Mouse (Mus musculus) neural tube, embryonic 15.5 days (tissue): Measurements from ENCODE around the gene Exosc2. TPM values are rescaled to one million over a fixed set of nuclear protein-coding genes. Genes with fewer than 3 reads are reported as not detected.

Experiments
- ATAC-seq: fragments of 200-750 bp; cut with Nextera tagmentation; 2 replicates; pipeline ENCODE4 v1.8.0; 2017; ENCODE audit warnings: mild to moderate bottlenecking, moderate TSS enrichment, moderate library complexity; ENCODE audit not compliant: low FRiP score
- H3K27ac ChIP-seq: fragments of 300-500 bp; sonication (generic); replicated peaks from 2 replicates; pipeline ENCODE4 v1.5.1; 2015; ENCODE audit warnings: mild to moderate bottlenecking, inconsistent platforms
- H3K27me3 ChIP-seq: fragments of 300-500 bp; sonication (generic); replicated peaks from 2 replicates; pipeline ENCODE4 v1.6.1; 2015; ENCODE audit warnings: inconsistent platforms
- H3K36me3 ChIP-seq: fragments of 300-500 bp; sonication (generic); 2 replicates; pipeline ENCODE4 v1.6.1; 2015; ENCODE audit warnings: inconsistent platforms
- H3K4me1 ChIP-seq: fragments of 300-500 bp; sonication (generic); 2 replicates; pipeline ENCODE4 v1.6.1; 2015; ENCODE audit warnings: inconsistent platforms
- H3K4me2 ChIP-seq: fragments of 300-500 bp; sonication (generic); 2 replicates; pipeline ENCODE4 v1.6.1; 2015; ENCODE audit warnings: inconsistent platforms, mild to moderate bottlenecking, moderate library complexity
- H3K4me3 ChIP-seq: fragments of 300-500 bp; sonication (generic); replicated peaks from 2 replicates; pipeline ENCODE4 v1.5.1; 2015; ENCODE audit warnings: mild to moderate bottlenecking, inconsistent platforms
- H3K9ac ChIP-seq: fragments of 300-500 bp; sonication (generic); replicated peaks from 2 replicates; pipeline ENCODE4 v1.6.1; 2015; ENCODE audit warnings: mild to moderate bottlenecking, inconsistent platforms
- H3K9me3 ChIP-seq: fragments of 300-500 bp; sonication (generic); replicated peaks from 2 replicates; pipeline ENCODE4 v1.6.1; 2016; ENCODE audit warnings: inconsistent platforms
- WGBS: fragments of 180-500 bp; shearing (Covaris S2); methylation state at CpG from one replicate; pipeline ENCODE4 v1.1.7; 2015; ENCODE audit warnings: mixed read lengths; 5-methylcytosine and 5-hydroxymethylcytosine counted together
- polyA plus RNA-seq: library from polyadenylated mRNA; unstranded; fragments of >200 nt; fragmentation: Nextera tagmentation; extraction: Ambion mirVana; gene quantifications from 2 replicates; pipeline ENCODE4 v1.2.1, GENCODE M21; 2015

Exosc2 gene
- polyA plus RNA-seq, 1 experiment from 2014 or later, result 40.3 TPM

- no peak overlapping the region for H3K9ac ChIP-seq
- no peak overlapping the region for H3K27ac ChIP-seq
These were observed 29.7 kb upstream of the Exosc2 start for GRCm38 (mm10) chr2:31640609-31641507.

GRCm38 (mm10) chr2:31641508-31641830, 29.0 kb upstream of the Exosc2 start:
- peaks cover 48% of the 10 kb centered on the region for H3K4me1 ChIP-seq
- 1% methylated on average over 11 of the region's 11 CpGs for WGBS
- peak overlapping the region; percentile 38; the same call in 1 of the 2 replicates for H3K4me2 ChIP-seq
- no peak overlapping the region for H3K9ac ChIP-seq
- H3K9me3 ChIP-seq, result no peaks in the 10 kb centered on the region
- 0 out of 2 replicates have a peak overlapping the region, but pooled peaks have one; percentile 18 for H3K4me3 ChIP-seq
- H3K27ac ChIP-seq, result no peak overlapping the region
- ATAC-seq, result no peak
- no peaks in the 10 kb centered on the region for H3K36me3 ChIP-seq
- H3K27me3 ChIP-seq, result peaks cover 94% of the 10 kb centered on the region

More at GRCm38 (mm10) chr2:31640609-31641507, 29.7 kb upstream of the Exosc2 start:
- under 1% methylated on average over 48 of the region's 48 CpGs for WGBS
- Histone ChIP-seq H3K4me3 (peak overlapping the region; percentile 26), H3K4me1 (peaks cover 54% of the 10 kb centered on the region), H3K36me3 (no peaks in the 10 kb centered on the region), H3K4me2 (peak overlapping the region; percentile 38), H3K27me3 (peaks cover 94% of the 10 kb centered on the region), H3K9me3 (no peaks in the 10 kb centered on the region)
- ATAC-seq, result peak; percentile 25; the same call in 1 of the 2 replicates

- WGBS, result 3% methylated on average over 18 of the region's 18 CpGs
- peaks cover 44% of the 10 kb centered on the region for H3K4me1 ChIP-seq
- ATAC-seq, result no peak
- H3K4me3 ChIP-seq, result no peak overlapping the region
- no peaks in the 10 kb centered on the region for H3K9me3 ChIP-seq
- H3K4me2 ChIP-seq, result 0 out of 2 replicates have a peak overlapping the region, but pooled peaks have one; percentile 38
- no peaks in the 10 kb centered on the region for H3K36me3 ChIP-seq
- H3K9ac ChIP-seq, result no peak overlapping the region
- peaks cover 94% of the 10 kb centered on the region for H3K27me3 ChIP-seq
- no peak overlapping the region for H3K27ac ChIP-seq
These were observed 28.6 kb upstream of the Exosc2 start for GRCm38 (mm10) chr2:31641929-31642328.

GRCm38 (mm10) chr2:31653971-31654853, 16.3 kb upstream of the Exosc2 start:
- Histone ChIP-seq H3K9me3 (no peaks in the 10 kb centered on the region; the same call in 1 of the 2 replicates), H3K4me3 (peak overlapping the region; percentile 51), H3K9ac (peak overlapping the region; percentile 59), H3K36me3 (no peaks in the 10 kb centered on the region), H3K4me2 (peak overlapping the region; percentile 85), H3K4me1 (peaks cover 16% of the 10 kb centered on the region), H3K27ac (peak overlapping the region; percentile 51), H3K27me3 (peaks cover 94% of the 10 kb centered on the region)
- peak; percentile 87 for ATAC-seq
- WGBS, result under 1% methylated on average over 91 of the region's 109 CpGs

- peaks cover 16% of the 10 kb centered on the region for H3K4me1 ChIP-seq
- ATAC-seq, result no peak
- no peak overlapping the region; the same call in 1 of the 2 replicates for H3K9ac ChIP-seq
- H3K36me3 ChIP-seq, result no peaks in the 10 kb centered on the region
- H3K27me3 ChIP-seq, result peaks cover 94% of the 10 kb centered on the region
- H3K4me2 ChIP-seq, result peak overlapping the region; percentile 85
- H3K4me3 ChIP-seq, result peak overlapping the region; percentile 51
- peak overlapping the region; percentile 51 for H3K27ac ChIP-seq
- WGBS, result 7% methylated on average over 22 of the region's 22 CpGs
- no peaks in the 10 kb centered on the region; the same call in 1 of the 2 replicates for H3K9me3 ChIP-seq
These were observed 15.5 kb upstream of the Exosc2 start for GRCm38 (mm10) chr2:31654854-31655559.

- ATAC-seq, result no peak
- no peaks in the 10 kb centered on the region for H3K36me3 ChIP-seq
- H3K9me3 ChIP-seq, result no peaks in the 10 kb centered on the region; the same call in 1 of the 2 replicates
- H3K27ac ChIP-seq, result no peak overlapping the region
- no peak overlapping the region for H3K4me2 ChIP-seq
- no peak overlapping the region for H3K9ac ChIP-seq
- WGBS, result 87% methylated on average over 7 of the region's 7 CpGs
- peaks cover 86% of the 10 kb centered on the region for H3K27me3 ChIP-seq
- H3K4me1 ChIP-seq, result peaks cover 16% of the 10 kb centered on the region
- no peak overlapping the region for H3K4me3 ChIP-seq
These were observed 14.1 kb upstream of the Exosc2 start for GRCm38 (mm10) chr2:31656374-31656773.

GRCm38 (mm10) chr2:31662939-31663803, 7.3 kb upstream of the Exosc2 start:
- WGBS, result 66% methylated on average over 8 of the region's 8 CpGs
- no peaks in the 10 kb centered on the region for H3K4me1 ChIP-seq

GRCm38 (mm10) chr2:31663804-31664180, 6.7 kb upstream of the Exosc2 start:
- Histone ChIP-seq H3K27me3 (peaks cover 76% of the 10 kb centered on the region), H3K4me1 (no peaks in the 10 kb centered on the region), H3K36me3 (no peaks in the 10 kb centered on the region), H3K4me3 (no peak overlapping the region), H3K27ac (no peak overlapping the region), H3K9me3 (no peaks in the 10 kb centered on the region; the same call in 1 of the 2 replicates), H3K9ac (no peak overlapping the region), H3K4me2 (no peak overlapping the region)
- WGBS, result 93% methylated on average over 1 of the region's 1 CpGs
- ATAC-seq, result no peak

More at GRCm38 (mm10) chr2:31662939-31663803, 7.3 kb upstream of the Exosc2 start:
- Histone ChIP-seq H3K4me3 (no peak overlapping the region), H3K27me3 (peaks cover 82% of the 10 kb centered on the region), H3K9ac (no peak overlapping the region), H3K36me3 (no peaks in the 10 kb centered on the region), H3K4me2 (no peak overlapping the region), H3K9me3 (no peaks in the 10 kb centered on the region; the same call in 1 of the 2 replicates), H3K27ac (no peak overlapping the region)
- no peak for ATAC-seq

- H3K36me3 ChIP-seq, result no peaks in the 10 kb centered on the region
- H3K4me3 ChIP-seq, result no peak overlapping the region
- H3K27ac ChIP-seq, result no peak overlapping the region
- H3K4me2 ChIP-seq, result no peak overlapping the region
- WGBS, result 31% methylated on average over 4 of the region's 4 CpGs
- peaks cover 12% of the 10 kb centered on the region for H3K4me1 ChIP-seq
- H3K9ac ChIP-seq, result no peak overlapping the region
- peaks cover 50% of the 10 kb centered on the region for H3K27me3 ChIP-seq
- no peak for ATAC-seq
- H3K9me3 ChIP-seq, result no peaks in the 10 kb centered on the region
These were observed 3.2 kb upstream of the Exosc2 start for GRCm38 (mm10) chr2:31667332-31667731.

GRCm38 (mm10) chr2:31678641-31679040, 8.1 kb downstream of the Exosc2 start:
- no peaks in the 10 kb centered on the region for H3K4me1 ChIP-seq
- no peak overlapping the region for H3K9ac ChIP-seq
- H3K27me3 ChIP-seq, result no peaks in the 10 kb centered on the region
- H3K36me3 ChIP-seq, result peaks cover 69% of the 10 kb centered on the region
- ATAC-seq, result no peak
- no peak overlapping the region for H3K4me3 ChIP-seq
- H3K4me2 ChIP-seq, result no peak overlapping the region
- H3K27ac ChIP-seq, result no peak overlapping the region
- WGBS, result 93% methylated on average over 6 of the region's 6 CpGs
- no peaks in the 10 kb centered on the region for H3K9me3 ChIP-seq
